Mouse (Mus musculus) heart, postnatal 10 days (tissue): ENCODE measurements around the gene Gm853. TPM values are rescaled to one million over a fixed set of nuclear protein-coding genes. Genes with fewer than 3 reads are reported as not detected.

Experiments used
- DNase-seq, 2 experiments: peaks; one replicate each; pipeline ENCODE4 v3.0.0; 2021
- intact Hi-C: fragments of 180-260 bp; cut with DNase I; formaldehyde crosslinking; loops from one replicate; pipeline ENCODE4 v1.15.1; 2025
- total RNA-seq, 2 experiments: library from RNA; stranded (reverse); gene quantifications; 2 replicates each; pipeline ENCODE4 v1.2.3; 2021

Gm853 gene
- total RNA-seq, 2 experiments from 2014 or later: not detected

GRCm38 (mm10) chr4:130176156-130176720 lies 46.0 kb downstream of the Gm853 start:
- intact Hi-C loops: no loop called here
- no peak for DNase-seq

GRCm38 (mm10) chr4:130175072-130175711 lies 47.0 kb downstream of the Gm853 start, which contains the start of gene Tinagl1:
Gene Tinagl1 (minus strand): TSS chr4:130175122.
- DNase-seq: peak; percentile 37 to 54
- intact Hi-C loops: no loop called here

GRCm38 (mm10) chr4:130174335-130175031 lies 47.7 kb downstream of the Gm853 start:
- intact Hi-C loops: no loop called here

GRCm38 (mm10) chr4:130173911-130174311 lies 48.3 kb downstream of the Gm853 start:
- peak in 1 of 2 experiments; percentile 41 for DNase-seq
- intact Hi-C loops: no loop called here

More at GRCm38 (mm10) chr4:130174335-130175031, 47.7 kb downstream of the Gm853 start:
- peak; percentile 76 to 84 for DNase-seq

GRCm38 (mm10) chr4:130173060-130173822 lies 49.0 kb downstream of the Gm853 start:
- intact Hi-C loops: no loop called here
- peak in 1 of 2 experiments; percentile 30 for DNase-seq

- intact Hi-C loops: no loop called here
Observed at GRCm38 (mm10) chr4:130171951-130172765, 50.0 kb downstream of the Gm853 start.

GRCm38 (mm10) chr4:130170362-130170761 lies 51.8 kb downstream of the Gm853 start:
- intact Hi-C loops: no loop called here
- peak in 1 of 2 experiments; percentile 48 for DNase-seq

More at GRCm38 (mm10) chr4:130171951-130172765, 50.0 kb downstream of the Gm853 start:
- peak; percentile 78 for DNase-seq

GRCm38 (mm10) chr4:130169411-130169971 lies 52.7 kb downstream of the Gm853 start:
- no peak for DNase-seq
- intact Hi-C loops: loop anchor here (10.0 kb wide), 1 partner anchor 355 kb away; the partner anchor contains the start of gene Ptp4a2

- intact Hi-C loops: loop anchor here (10.0 kb wide), 1 partner anchor 354 kb away; the partner anchor contains the start of gene Ptp4a2
- peak; percentile 95 to 96 for DNase-seq
Observed at GRCm38 (mm10) chr4:130168280-130169183, 53.7 kb downstream of the Gm853 start.

- intact Hi-C loops: loop anchor here (10.0 kb wide), 1 partner anchor 353 kb away; the partner anchor contains the start of gene Ptp4a2
- no peak for DNase-seq
Observed at GRCm38 (mm10) chr4:130167814-130168213, 54.4 kb downstream of the Gm853 start.

- intact Hi-C loops: loop anchor here (10.0 kb wide), 1 partner anchor 353 kb away; the partner anchor contains the start of gene Ptp4a2
- DNase-seq: no peak
Observed at GRCm38 (mm10) chr4:130167321-130167720, 54.9 kb downstream of the Gm853 start.

GRCm38 (mm10) chr4:130166592-130166991 lies 55.6 kb downstream of the Gm853 start:
- DNase-seq: peak in 1 of 2 experiments; percentile 25
- intact Hi-C loops: loop anchor here (10.0 kb wide), 1 partner anchor 352 kb away; the partner anchor contains the start of gene Ptp4a2

GRCm38 (mm10) chr4:130166061-130166460 lies 56.1 kb downstream of the Gm853 start:
- no peak for DNase-seq
- intact Hi-C loops: loop anchor here (10.0 kb wide), 1 partner anchor 351 kb away; the partner anchor contains the start of gene Ptp4a2

- DNase-seq: no peak
- intact Hi-C loops: loop anchor here (10.0 kb wide), 1 partner anchor 349 kb away; the partner anchor contains the start of gene Ptp4a2
Observed at GRCm38 (mm10) chr4:130164121-130164520, 58.1 kb downstream of the Gm853 start.

- intact Hi-C loops: loop anchor here (2.0 to 10.0 kb wide), 2 partner anchors 21 to 349 kb away; partner anchors contain the start of gene Ptp4a2
- DNase-seq: peak; percentile 71 to 78
Observed at GRCm38 (mm10) chr4:130163391-130163861, 58.8 kb downstream of the Gm853 start.

GRCm38 (mm10) chr4:130161349-130161748 lies 60.9 kb downstream of the Gm853 start:
- peak; percentile 52 to 61 for DNase-seq
- intact Hi-C loops: loop anchor here (10.0 kb wide), 1 partner anchor 347 kb away; the partner anchor contains the start of gene Ptp4a2
